Mouse (Mus musculus) CH12.LX (cell line): ENCODE results near the gene Ccdc189. TPM values are rescaled to one million over a fixed set of nuclear protein-coding genes. Genes with fewer than 3 reads are reported as not detected.

Experiments
- DNase-seq: peaks from one replicate; pipeline ENCODE4 v3.0.0-alpha.2; 2013; ENCODE audit errors: extremely low read depth
- H3K27ac ChIP-seq: 2 replicates; pipeline ENCODE4 v1.5.1; 2012; ENCODE audit warnings: low read depth, mild to moderate bottlenecking, control low read depth, moderate library complexity; ENCODE audit not compliant: insufficient read depth
- H3K27me3 ChIP-seq: replicated peaks from 2 replicates; pipeline ENCODE3; 2012; ENCODE audit warnings: inconsistent platforms
- H3K36me3 ChIP-seq, 2 experiments: replicated peaks in 1 of 2; 2 replicates each; pipeline versions ENCODE3 to v1.6.1; 2012; ENCODE audit warnings: inconsistent platforms in 1 of 2, low read length in 1 of 2, mild to moderate bottlenecking in 1 of 2, mixed read lengths in 1 of 2, moderate library complexity in 1 of 2; ENCODE audit not compliant: control insufficient read depth in 1 of 2, insufficient read depth in 1 of 2
- H3K4me1 ChIP-seq, 2 experiments: 2 replicates each; pipeline ENCODE4 v1.6.1; 2012; ENCODE audit warnings: inconsistent platforms in 1 of 2, moderate library complexity in 1 of 2; ENCODE audit not compliant: insufficient read depth in 2 of 2, control insufficient read depth in 1 of 2
- H3K4me2 ChIP-seq: 2 replicates; pipeline ENCODE4 v1.6.1; 2012; ENCODE audit warnings: low read depth, mild to moderate bottlenecking, control low read depth; ENCODE audit not compliant: poor library complexity, insufficient read depth, severe bottlenecking
- H3K4me3 ChIP-seq, 3 experiments: fragments of 150-350 bp in 1 of 3; sonication (generic) in 1 of 3; replicated peaks in 1 of 3; 2 replicates each; pipeline versions ENCODE3 to v1.5.1; 2011 to 2012; ENCODE audit warnings: low read depth in 2 of 3, low read length in 2 of 3, mild to moderate bottlenecking in 2 of 3, moderate library complexity in 2 of 3, control low read depth in 1 of 3, improper control_type of control experiment in 1 of 3, inconsistent platforms in 1 of 3, mixed read lengths in 1 of 3; ENCODE audit not compliant: poor library complexity in 1 of 3
- H3K79me2 ChIP-seq: replicated peaks from 2 replicates; pipeline ENCODE4 v1.6.1; 2012; ENCODE audit warnings: mild to moderate bottlenecking, moderate library complexity; ENCODE audit not compliant: control insufficient read depth, poor library complexity, insufficient read depth, severe bottlenecking; ENCODE audit errors: extremely low read depth
- H3K9ac ChIP-seq: 2 replicates; pipeline ENCODE4 v1.6.1; 2012; ENCODE audit warnings: low read depth, mild to moderate bottlenecking, control low read depth, moderate library complexity; ENCODE audit not compliant: insufficient read depth
- H3K9me3 ChIP-seq: replicated peaks from 2 replicates; pipeline ENCODE3; 2012; ENCODE audit warnings: low read length, inconsistent platforms, mixed read lengths
- BHLHE40 ChIP-seq: IDR thresholded peaks from 2 replicates; pipeline ENCODE4 v1.6.1; 2011; ENCODE audit warnings: mild to moderate bottlenecking, low read depth, low read length, improper control_type of control experiment
- CTCF ChIP-seq, 2 experiments: IDR thresholded peaks in 1 of 2; conservative IDR thresholded peaks in 1 of 2; 2 replicates each; pipeline ENCODE4 v1.5.1; 2011 to 2012; ENCODE audit warnings: low read depth in 2 of 2, low read length in 2 of 2, improper control_type of control experiment in 1 of 2, inconsistent platforms in 1 of 2, mild to moderate bottlenecking in 1 of 2, moderate library complexity in 1 of 2
- ELF1 ChIP-seq: IDR thresholded peaks from 2 replicates; pipeline ENCODE4 v1.6.1; 2014; ENCODE audit warnings: low read depth, mild to moderate bottlenecking, inconsistent platforms, low read length, improper control_type of control experiment
- EP300 ChIP-seq: IDR thresholded peaks from 2 replicates; pipeline ENCODE4 v1.6.1; 2011; ENCODE audit warnings: low read length, improper control_type of control experiment
- GABPA ChIP-seq: IDR thresholded peaks from 2 replicates; pipeline ENCODE4 v1.6.1; 2012; ENCODE audit warnings: low read depth, low read length, improper control_type of control experiment, inconsistent platforms; ENCODE audit not compliant: insufficient replicate concordance
- HCFC1 ChIP-seq: IDR thresholded peaks from 2 replicates; pipeline ENCODE4 v1.6.1; 2012; ENCODE audit warnings: low read depth, mild to moderate bottlenecking, inconsistent platforms, low read length, improper control_type of control experiment
- IRF4 ChIP-seq: IDR thresholded peaks from 2 replicates; pipeline ENCODE4 v1.6.1; 2014; ENCODE audit warnings: low read depth, mild to moderate bottlenecking, inconsistent platforms, low read length, improper control_type of control experiment
- MAFK ChIP-seq: IDR thresholded peaks from 2 replicates; pipeline ENCODE4 v1.6.1; 2011; ENCODE audit warnings: low read length, improper control_type of control experiment; ENCODE audit not compliant: insufficient replicate concordance
- MEF2A ChIP-seq: IDR thresholded peaks from 2 replicates; pipeline ENCODE4 v1.6.1; 2014; ENCODE audit warnings: low read depth, mild to moderate bottlenecking, inconsistent platforms, low read length, improper control_type of control experiment, borderline replicate concordance
- MXI1 ChIP-seq: IDR thresholded peaks from 2 replicates; pipeline ENCODE4 v1.6.1; 2011; ENCODE audit warnings: mild to moderate bottlenecking, low read depth, low read length, improper control_type of control experiment
- MYC ChIP-seq: IDR thresholded peaks from 2 replicates; pipeline ENCODE4 v1.6.1; 2011; ENCODE audit warnings: low read depth, mild to moderate bottlenecking, improper control_type of control experiment, low read length
- PAX5 ChIP-seq: IDR thresholded peaks from 2 replicates; pipeline ENCODE4 v1.6.1; 2012; ENCODE audit warnings: low read length, inconsistent platforms, mixed read lengths
- POLR2A ChIP-seq: IDR thresholded peaks from 2 replicates; pipeline ENCODE4 v1.6.1; 2011; ENCODE audit warnings: low read depth, mild to moderate bottlenecking, improper control_type of control experiment, low read length
- SIN3A ChIP-seq: IDR thresholded peaks from 2 replicates; pipeline ENCODE4 v1.6.1; 2012; ENCODE audit warnings: low read length, improper control_type of control experiment, inconsistent platforms
- SMC3 ChIP-seq: IDR thresholded peaks from 2 replicates; pipeline ENCODE4 v1.6.1; 2011; ENCODE audit warnings: low read depth, low read length, improper control_type of control experiment
- TBP ChIP-seq: conservative IDR thresholded peaks from 2 replicates; pipeline ENCODE4 v1.6.1; 2011; ENCODE audit warnings: low read depth, low read length, improper control_type of control experiment
- UBTF ChIP-seq: IDR thresholded peaks from 2 replicates; pipeline ENCODE4 v1.6.1; 2012; ENCODE audit warnings: low read depth, mild to moderate bottlenecking, inconsistent platforms, low read length, improper control_type of control experiment, moderate library complexity
- ZNF384 ChIP-seq: IDR thresholded peaks from 2 replicates; pipeline ENCODE4 v1.6.1; 2012; ENCODE audit warnings: low read depth, low read length, improper control_type of control experiment, inconsistent platforms
- dilution Hi-C: fragments of 300-500 bp; cut with MboI; formaldehyde crosslinking; loops from 2 replicates; pipeline ENCODE4 v1.14.3; 2020; ENCODE audit warnings: low sequenced_read_pairs; ENCODE audit not compliant: extremely low pct_unique_long_range_greater_than_20kb, extremely low pct_ligation_motif_present
- in situ Hi-C: fragments of 300-500 bp; cut with MboI; formaldehyde crosslinking; loops from 3 replicates; pipeline ENCODE4 v1.14.3; 2019; ENCODE audit warnings: low sequenced_read_pairs, low pct_ligation_motif_present, low pct_unique_long_range_greater_than_20kb, mixed read lengths
- polyA plus RNA-seq: library from polyadenylated mRNA; unstranded; fragments of >175 nt; gene quantifications from 2 replicates; pipeline ENCODE4 v1.2.1, GENCODE M21; 2012; ENCODE audit warnings: low read depth; ENCODE audit not compliant: insufficient read length
- total RNA-seq, 2 experiments: library from RNA; depleted of rRNA; stranded (reverse); fragments of 300-350 nt in 1 of 2; fragments of >200 nt in 1 of 2; gene quantifications; 2 replicates each; pipeline ENCODE4 v1.2.3; 2012 to 2014

The Ccdc189 gene
- total and polyA plus RNA-seq, 3 experiments, result 2.1 to 2.9 (median 2.2) TPM

GRCm38 (mm10) chr7:127600612-127601011, 12.2 kb upstream of the Ccdc189 start:
- in situ Hi-C loops, result no loop called here

GRCm38 (mm10) chr7:127596747-127597146, 8.4 kb upstream of the Ccdc189 start:
- no peak overlapping the region for H3K9ac ChIP-seq

More at GRCm38 (mm10) chr7:127600612-127601011, 12.2 kb upstream of the Ccdc189 start:
- H3K9ac ChIP-seq, result no peak overlapping the region
- H3K27ac ChIP-seq, result no peak overlapping the region
- H3K4me3 ChIP-seq, result no peak overlapping the region
- H3K4me2 ChIP-seq, result no peak overlapping the region
- H3K9me3 ChIP-seq, result no peaks in the 10 kb centered on the region
- TF ChIP-seq CTCF (conservative IDR thresholded peaks at IDR 0.05 in 1 of 2, IDR thresholded peaks at IDR 0.05 in 1 of 2; ENCODE audit: low read depth in 2 of 2, low read length in 2 of 2) (no peak), MYC (no peak), PAX5 (no peak), SIN3A (no peak), HCFC1 (no peak), ZNF384 (no peak), GABPA (no peak), MAFK (no peak), EP300 (no peak), MEF2A (no peak), POLR2A (no peak), UBTF (no peak), MXI1 (no peak)
- H3K27me3 ChIP-seq, result no peaks in the 10 kb centered on the region
- no peaks in the 10 kb centered on the region for H3K79me2 ChIP-seq
- peaks cover 8 to 52% of the 10 kb centered on the region in 2 experiments for H3K4me1 ChIP-seq
- dilution Hi-C loops, result no loop called here
- no peak for DNase-seq
- peaks cover 83 to 96% of the 10 kb centered on the region in 2 experiments for H3K36me3 ChIP-seq

DNA sequence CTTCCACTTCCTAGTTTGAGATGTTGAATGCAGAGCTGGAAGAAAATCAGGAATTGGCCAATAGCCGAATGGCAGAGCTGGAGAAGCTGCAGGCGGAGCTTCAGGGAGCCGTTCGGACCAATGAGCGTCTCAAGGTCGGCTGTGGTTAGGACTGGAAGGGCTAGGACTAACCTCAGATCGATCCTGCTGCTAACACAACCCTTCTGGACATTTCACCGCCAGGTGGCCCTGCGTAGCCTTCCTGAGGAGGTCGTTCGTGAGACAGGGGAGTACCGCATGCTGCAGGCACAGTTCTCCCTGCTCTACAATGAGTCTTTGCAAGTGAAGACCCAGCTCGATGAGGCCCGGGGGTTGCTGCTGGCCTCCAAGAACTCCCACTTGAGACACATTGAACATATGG, 4.2 kb upstream of the Ccdc189 start:
- in situ Hi-C loops, result no loop called here
- no peak overlapping the region for H3K4me3 ChIP-seq
- H3K79me2 ChIP-seq, result peaks cover 13% of the 10 kb centered on the region
- dilution Hi-C loops, result no loop called here
- TF ChIP-seq IRF4 (no peak), TBP (no peak), BHLHE40 (no peak), SMC3 (no peak)
- TF ChIP-seq, all 38 proteins: peak for 0
- DNase-seq, result no peak
- H3K9me3 ChIP-seq, result no peaks in the 10 kb centered on the region
- no peak overlapping the region for H3K4me2 ChIP-seq
- H3K36me3 ChIP-seq, result peaks cover 74 to 81% of the 10 kb centered on the region in 2 experiments
- peaks cover 7 to 84% of the 10 kb centered on the region in 2 experiments; a peak in 3 of 4 replicates for H3K4me1 ChIP-seq
- H3K27me3 ChIP-seq, result no peaks in the 10 kb centered on the region
- no peak overlapping the region for H3K27ac ChIP-seq
- no peak overlapping the region for H3K9ac ChIP-seq

More at GRCm38 (mm10) chr7:127596747-127597146, 8.4 kb upstream of the Ccdc189 start:
- no peaks in the 10 kb centered on the region for H3K79me2 ChIP-seq
- DNase-seq, result peak; percentile 58
- peak overlapping the region; percentile 33; the same call in 1 of the 2 replicates for H3K27ac ChIP-seq
- TF ChIP-seq MXI1 (no peak), BHLHE40 (0 out of 2 replicates have a peak, but pooled peaks have one; percentile 9), ELF1 (no peak)
- H3K36me3 ChIP-seq, result peaks cover 90 to 98% of the 10 kb centered on the region in 2 experiments
- H3K27me3 ChIP-seq, result no peaks in the 10 kb centered on the region
- no peak overlapping the region for H3K4me2 ChIP-seq
- H3K4me3 ChIP-seq, result peak overlapping the region in 1 of 3 experiments; percentile 53
- H3K9me3 ChIP-seq, result no peaks in the 10 kb centered on the region
- dilution Hi-C loops (no loop called here), in situ Hi-C loops (no loop called here)
- peaks cover 3 to 78% of the 10 kb centered on the region in 2 experiments; a peak in 3 of 4 replicates for H3K4me1 ChIP-seq
